Mouse (Mus musculus) ovary, adult 18-20 months (tissue): ENCODE results near the gene Ghrh.

Experiments used
- DNase-seq: peaks from one replicate; pipeline ENCODE4 v3.0.0; 2022; ENCODE audit warnings: low spot score, mixed read lengths

Ghrh gene

GRCm38 (mm10) chr2:157308273-157308917 lies 38.9 kb downstream of the Ghrh start:
- DNase-seq: no peak

GRCm38 (mm10) chr2:157307715-157308265 lies 39.5 kb downstream of the Ghrh start:
- DNase-seq: no peak

DNA sequence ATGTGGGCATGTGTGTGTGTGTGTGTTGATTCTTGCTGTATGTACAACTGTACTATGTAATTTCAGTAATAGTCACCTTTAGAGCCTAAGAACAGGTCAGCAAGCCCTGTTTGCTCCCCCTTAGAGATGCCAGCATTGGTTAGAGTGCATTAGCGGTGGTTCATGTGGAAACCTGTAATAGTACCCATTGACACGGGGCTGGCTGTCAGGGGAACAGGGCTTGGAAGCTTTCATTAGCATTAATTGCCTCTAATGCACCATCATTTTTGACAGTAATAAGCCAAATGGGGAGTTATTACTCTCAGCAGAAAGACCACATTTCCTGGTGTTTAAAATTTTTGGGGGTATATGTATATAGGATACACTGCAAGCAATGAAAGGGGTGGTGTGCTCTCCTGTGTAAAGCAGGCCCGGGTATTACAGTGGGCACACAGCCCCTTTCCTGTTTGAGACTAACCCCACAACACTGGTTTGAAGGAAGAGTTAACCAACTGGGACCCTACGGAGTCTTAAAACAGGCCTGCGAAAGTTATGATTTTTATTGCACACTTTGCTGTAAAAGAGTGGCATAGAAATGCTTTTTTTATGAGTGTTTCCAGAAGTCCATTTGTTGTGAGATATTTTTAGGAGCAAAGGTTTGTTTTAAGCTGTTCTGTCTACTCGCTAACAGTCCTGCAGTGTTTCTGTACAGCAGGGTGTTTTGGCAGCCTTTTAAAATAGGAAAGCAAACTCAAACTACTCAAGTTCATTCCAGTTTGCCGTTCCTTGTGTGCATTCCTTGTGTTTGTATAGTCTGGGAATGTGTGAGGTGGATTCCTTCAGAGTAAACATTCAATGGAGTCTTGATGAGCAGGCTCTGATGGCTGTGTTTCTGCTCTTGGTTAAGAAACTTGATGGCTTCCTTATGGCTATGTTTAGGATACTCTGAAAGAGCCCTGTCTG lies 40.9 kb downstream of the Ghrh start:
- no peak for DNase-seq

- DNase-seq: no peak
These were observed 44.2 kb downstream of the Ghrh start for GRCm38 (mm10) chr2:157303096-157303495.

DNA sequence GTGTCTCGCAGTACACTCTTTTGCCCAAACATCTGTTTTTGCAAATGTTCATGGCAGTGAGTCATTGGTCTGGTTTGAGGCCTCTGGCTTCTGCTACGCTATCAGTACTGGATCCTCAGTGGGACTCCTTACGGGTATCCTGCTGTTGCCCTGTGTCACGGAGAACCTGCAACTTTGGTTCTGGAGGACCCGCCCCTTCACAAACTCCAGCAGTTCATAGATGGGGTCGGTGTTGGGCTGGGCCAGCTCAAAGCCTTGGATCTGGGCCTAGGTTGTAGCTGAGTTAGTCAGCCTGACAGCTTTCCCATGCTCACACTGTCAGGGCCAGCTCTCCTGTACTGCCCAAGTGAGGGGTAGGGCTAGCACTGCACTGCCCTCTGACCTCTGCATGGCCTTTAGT lies 47.3 kb downstream of the Ghrh start:
- DNase-seq: no peak

GRCm38 (mm10) chr2:157296105-157296689 lies 51.1 kb downstream of the Ghrh start:
- no peak for DNase-seq

DNA sequence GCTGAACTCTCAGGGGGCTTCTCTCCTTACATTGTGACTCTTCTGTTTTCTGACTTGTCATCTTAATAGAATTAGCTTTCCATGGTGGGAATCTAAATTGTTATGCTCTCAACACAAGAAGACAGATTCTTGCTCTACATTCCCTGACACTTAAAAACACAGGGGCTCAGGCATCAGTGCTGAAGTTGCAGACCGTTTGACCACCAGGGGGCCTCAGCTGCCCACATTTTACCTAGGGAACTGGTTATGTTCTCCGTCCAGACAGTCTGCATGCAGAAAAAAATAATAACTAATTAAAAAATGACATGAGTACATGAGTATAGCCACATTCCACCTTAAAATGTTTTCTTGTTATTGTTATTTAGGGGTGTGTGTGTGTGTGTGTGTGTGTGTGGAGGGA lies 55.2 kb downstream of the Ghrh start:
- DNase-seq: no peak

GRCm38 (mm10) chr2:157288996-157289395 lies 58.3 kb downstream of the Ghrh start:
- DNase-seq: no peak

GRCm38 (mm10) chr2:157287542-157287941 lies 59.8 kb downstream of the Ghrh start:
- DNase-seq: no peak

DNA sequence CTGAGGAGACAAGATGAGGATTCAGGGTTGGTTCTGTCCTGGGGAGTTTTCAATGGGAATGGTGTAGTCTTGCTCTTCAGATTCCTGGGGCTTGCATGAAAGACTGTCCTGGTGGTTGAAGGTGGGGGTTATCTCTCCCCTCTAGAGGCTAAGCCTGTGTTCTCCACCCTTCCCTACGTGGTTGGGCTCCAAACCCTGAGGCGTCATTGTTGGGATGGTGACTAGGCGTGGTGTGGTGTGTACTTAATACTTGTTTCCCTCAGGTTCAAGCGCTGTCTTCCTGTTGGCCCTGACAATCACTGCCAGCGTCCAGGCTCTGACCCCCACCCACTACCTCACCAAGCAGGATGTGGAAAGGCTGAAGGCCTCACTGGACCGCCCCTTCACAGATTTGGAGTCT lies 64.0 kb downstream of the Ghrh start:
- no peak for DNase-seq
